Mouse (Mus musculus): ENCODE measurements around the gene Aff4.

Gene Aff4

GRCm38 (mm10) chr11:53463551-53464424 lies 113.2 kb downstream of the Aff4 start:
- DNase-seq, result peak in 1 of 2 experiments; percentile 51

GRCm38 (mm10) chr11:53466231-53466971 lies 115.8 kb downstream of the Aff4 start:
- DNase-seq, result peak; percentile 84 to 85

- no peak for DNase-seq
These were observed 118.8 kb downstream of the Aff4 start for GRCm38 (mm10) chr11:53469294-53469967.

- DNase-seq, result peak; percentile 89 to 96
These were observed 119.5 kb downstream of the Aff4 start, which contains the start of gene Gm9837 for GRCm38 (mm10) chr11:53469968-53470695. Gm9837 (minus strand) TSS chr11:53470479.

All from kidney, postnatal 25 days (tissue).